Mouse (Mus musculus): Measurements from ENCODE around the gene Col15a1. TPM values are rescaled to one million over a fixed set of nuclear protein-coding genes. Genes with fewer than 3 reads are reported as not detected.

Col15a1 gene
- polyA plus RNA-seq, 1 experiment from 2014 or later: 21.8 TPM

DNA sequence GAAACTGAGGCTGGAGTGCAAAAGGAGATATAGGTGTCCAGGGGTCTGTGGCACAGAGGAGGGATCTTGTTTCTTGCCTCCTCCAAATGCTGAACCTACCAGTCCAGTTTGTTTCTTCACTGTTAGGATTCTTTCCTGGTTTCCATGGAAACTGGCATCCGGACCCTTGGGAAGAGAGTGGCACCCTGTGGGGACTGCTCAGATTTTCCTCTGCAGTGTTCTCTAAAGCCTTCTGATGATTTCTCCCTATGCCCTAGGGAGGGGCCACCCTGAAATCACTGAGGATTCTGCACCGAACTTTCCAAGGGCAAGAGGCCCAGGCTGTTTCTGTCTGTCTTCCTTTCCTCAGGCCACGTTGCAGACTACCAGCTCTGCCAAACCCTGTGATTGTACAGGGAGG is 27.4 kb downstream of the Col15a1 start:
- Histone ChIP-seq H3K27me3 (ENCODE audit: control insufficient read depth, insufficient read depth, low read length) (no peaks in the 10 kb centered on the region), H3K27ac (ENCODE audit: low read depth, low read length) (no peak overlapping the region), H3K4me3 (ENCODE audit: low read length) (no peak overlapping the region), H3K9me3 (ENCODE audit: control insufficient read depth, low read length) (no peaks in the 10 kb centered on the region), H3K4me1 (ENCODE audit: control insufficient read depth, insufficient read depth, low read length) (no peaks in the 10 kb centered on the region; the same call in none of the 2 replicates), H3K9ac (ENCODE audit: low read depth, low read length) (no peak overlapping the region), H3K36me3 (ENCODE audit: control insufficient read depth, insufficient read depth, low read length) (no peaks in the 10 kb centered on the region), H3K4me2 (replicated peaks; ENCODE audit: low read depth, low read length) (no peak overlapping the region)
- 62% methylated on average over 3 of the region's 3 CpGs for WGBS
- no peak for ATAC-seq (ENCODE audit: low FRiP score, low TSS enrichment)

DNA sequence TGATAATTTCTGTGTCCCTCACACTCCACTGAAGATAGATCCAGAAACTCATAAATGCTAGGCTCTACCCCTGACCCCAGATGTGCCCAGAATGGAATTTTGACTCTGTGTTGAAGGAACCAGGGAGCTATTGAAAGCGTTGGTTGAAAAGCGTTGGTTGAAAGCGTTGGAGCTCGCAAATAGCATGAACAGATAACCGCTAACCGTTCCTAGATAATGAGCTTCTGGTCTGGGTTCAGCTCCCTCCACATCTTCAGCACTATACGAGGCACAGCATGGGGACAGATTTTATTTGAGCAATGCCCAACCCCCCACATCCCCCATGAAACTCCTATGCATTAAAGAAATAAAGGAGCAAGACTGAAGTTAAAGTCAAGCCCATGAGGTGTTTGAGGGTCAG is 28.1 kb downstream of the Col15a1 start:
- Histone ChIP-seq H3K36me3 (ENCODE audit: control insufficient read depth, insufficient read depth, low read length) (no peaks in the 10 kb centered on the region), H3K4me2 (replicated peaks; ENCODE audit: low read depth, low read length) (no peak overlapping the region), H3K27ac (ENCODE audit: low read depth, low read length) (no peak overlapping the region), H3K4me1 (ENCODE audit: control insufficient read depth, insufficient read depth, low read length) (no peaks in the 10 kb centered on the region; the same call in 1 of the 2 replicates), H3K27me3 (ENCODE audit: control insufficient read depth, insufficient read depth, low read length) (no peaks in the 10 kb centered on the region), H3K4me3 (ENCODE audit: low read length) (no peak overlapping the region), H3K9ac (ENCODE audit: low read depth, low read length) (no peak overlapping the region), H3K9me3 (ENCODE audit: control insufficient read depth, low read length) (no peaks in the 10 kb centered on the region)
- 84% methylated on average over 7 of the region's 7 CpGs for whole genome bisulfite sequencing
- no peak for ATAC-seq (ENCODE audit: low FRiP score, low TSS enrichment)

DNA sequence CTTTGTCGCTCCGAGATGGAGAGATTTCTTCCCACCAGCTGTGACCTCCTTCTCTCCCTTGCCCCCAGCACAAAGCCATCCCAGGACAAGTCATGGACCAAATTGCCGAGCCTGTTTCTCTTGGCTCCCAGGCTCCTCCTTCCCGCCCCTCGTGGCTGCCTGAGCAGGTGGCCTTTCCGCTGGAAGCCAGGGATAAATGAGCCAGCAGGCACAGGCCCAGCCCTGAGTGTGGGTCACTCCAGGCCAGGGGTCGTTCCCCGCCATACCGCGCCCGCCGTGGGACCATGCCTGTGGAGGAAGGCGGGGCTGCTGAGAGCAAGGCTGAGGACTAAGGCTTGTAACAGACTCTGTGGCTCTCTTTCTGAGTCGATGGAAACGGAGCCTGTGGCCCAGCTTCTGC is 29.3 kb downstream of the Col15a1 start:
- H3K27me3 ChIP-seq (ENCODE audit: control insufficient read depth, insufficient read depth, low read length): no peaks in the 10 kb centered on the region
- no peak overlapping the region for H3K4me2 ChIP-seq (replicated peaks; ENCODE audit: low read depth, low read length)
- H3K4me1 ChIP-seq (ENCODE audit: control insufficient read depth, insufficient read depth, low read length): no peaks in the 10 kb centered on the region; the same call in 1 of the 2 replicates
- H3K36me3 ChIP-seq (ENCODE audit: control insufficient read depth, insufficient read depth, low read length): no peaks in the 10 kb centered on the region
- WGBS: 32% methylated on average over 15 of the region's 15 CpGs
- no peak overlapping the region for H3K9ac ChIP-seq (ENCODE audit: low read depth, low read length)
- no peak overlapping the region for H3K27ac ChIP-seq (ENCODE audit: low read depth, low read length)
- no peaks in the 10 kb centered on the region for H3K9me3 ChIP-seq (ENCODE audit: control insufficient read depth, low read length)
- H3K4me3 ChIP-seq (ENCODE audit: low read length): no peak overlapping the region
- no peak for ATAC-seq (ENCODE audit: low FRiP score, low TSS enrichment)

DNA sequence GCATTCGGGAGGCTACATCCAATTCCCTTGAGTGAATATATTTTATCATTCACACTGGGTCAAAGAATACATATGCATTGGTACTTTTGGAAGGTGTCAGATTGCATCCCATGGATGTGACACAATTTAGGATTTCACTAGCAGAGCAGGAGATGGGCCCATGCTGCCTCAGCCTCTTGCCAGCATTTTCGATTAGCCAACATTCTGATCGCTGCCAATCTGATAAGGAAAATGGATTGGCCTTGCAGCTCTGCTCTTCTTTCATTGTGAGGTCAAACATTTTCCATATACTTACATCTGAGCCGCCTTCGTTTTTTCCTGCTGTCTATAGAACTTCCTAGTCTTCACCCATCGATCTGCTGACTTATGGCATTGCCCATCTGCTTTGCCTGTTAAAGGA is 31.2 kb downstream of the Col15a1 start:
- WGBS: 84% methylated on average over 6 of the region's 6 CpGs
- ATAC-seq (ENCODE audit: low FRiP score, low TSS enrichment): no peak
- Histone ChIP-seq H3K27ac (ENCODE audit: low read depth, low read length) (no peak overlapping the region), H3K27me3 (ENCODE audit: control insufficient read depth, insufficient read depth, low read length) (no peaks in the 10 kb centered on the region), H3K9me3 (ENCODE audit: control insufficient read depth, low read length) (no peaks in the 10 kb centered on the region), H3K36me3 (ENCODE audit: control insufficient read depth, insufficient read depth, low read length) (no peaks in the 10 kb centered on the region), H3K4me3 (ENCODE audit: low read length) (no peak overlapping the region), H3K4me1 (ENCODE audit: control insufficient read depth, insufficient read depth, low read length) (no peaks in the 10 kb centered on the region; the same call in 1 of the 2 replicates), H3K4me2 (replicated peaks; ENCODE audit: low read depth, low read length) (no peak overlapping the region), H3K9ac (ENCODE audit: low read depth, low read length) (no peak overlapping the region)

DNA sequence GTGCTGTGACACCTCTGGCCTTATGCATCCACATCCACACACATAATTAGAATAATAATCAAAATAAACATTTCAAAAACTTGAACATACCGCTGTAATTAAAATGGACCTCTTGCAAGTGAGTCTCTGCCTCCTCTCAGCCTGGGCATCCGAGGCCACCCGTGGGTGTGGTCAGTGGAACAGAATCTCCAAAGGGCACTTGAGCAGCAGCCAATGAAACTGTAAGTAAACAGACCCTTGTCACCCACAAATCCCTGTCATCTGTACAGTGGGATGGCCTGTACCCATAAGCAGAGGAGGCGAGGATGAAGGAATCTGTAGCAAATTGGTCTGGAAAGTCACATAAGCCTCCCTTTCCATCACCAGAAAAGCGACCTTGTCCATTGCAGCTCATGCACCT is 32.9 kb downstream of the Col15a1 start:
- Histone ChIP-seq H3K27ac (ENCODE audit: low read depth, low read length) (no peak overlapping the region), H3K27me3 (ENCODE audit: control insufficient read depth, insufficient read depth, low read length) (no peaks in the 10 kb centered on the region), H3K9ac (ENCODE audit: low read depth, low read length) (no peak overlapping the region), H3K4me2 (replicated peaks; ENCODE audit: low read depth, low read length) (no peak overlapping the region), H3K4me1 (ENCODE audit: control insufficient read depth, insufficient read depth, low read length) (no peaks in the 10 kb centered on the region; the same call in 1 of the 2 replicates), H3K36me3 (ENCODE audit: control insufficient read depth, insufficient read depth, low read length) (no peaks in the 10 kb centered on the region), H3K4me3 (ENCODE audit: low read length) (no peak overlapping the region), H3K9me3 (ENCODE audit: control insufficient read depth, low read length) (no peaks in the 10 kb centered on the region)
- no peak for ATAC-seq (ENCODE audit: low FRiP score, low TSS enrichment)
- 77% methylated on average over 5 of the region's 5 CpGs for WGBS

DNA sequence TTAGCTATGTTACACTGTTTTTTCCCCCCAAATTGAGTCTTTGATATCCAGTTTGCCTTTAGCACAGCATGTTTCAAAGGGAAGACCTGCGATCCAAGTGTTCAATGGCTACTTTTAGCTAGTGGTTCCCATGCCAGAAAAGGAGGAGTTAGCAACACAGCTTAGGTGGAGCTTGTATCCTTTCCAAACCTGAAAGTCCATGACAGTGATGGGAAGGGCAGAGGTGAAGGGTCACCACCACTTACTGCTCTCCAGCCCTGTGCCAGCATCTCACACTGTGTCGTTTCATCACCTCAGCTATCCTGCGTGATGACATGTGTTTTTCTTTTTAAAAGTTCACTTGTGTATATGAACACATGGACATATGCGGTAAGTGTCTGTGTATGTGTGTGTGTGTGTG is 34.2 kb downstream of the Col15a1 start:
- no peaks in the 10 kb centered on the region for H3K27me3 ChIP-seq (ENCODE audit: control insufficient read depth, insufficient read depth, low read length)
- no peak overlapping the region for H3K27ac ChIP-seq (ENCODE audit: low read depth, low read length)
- H3K9me3 ChIP-seq (ENCODE audit: control insufficient read depth, low read length): no peaks in the 10 kb centered on the region
- H3K9ac ChIP-seq (ENCODE audit: low read depth, low read length): no peak overlapping the region
- WGBS: 81% methylated on average over 4 of the region's 4 CpGs
- no peaks in the 10 kb centered on the region; the same call in 1 of the 2 replicates for H3K4me1 ChIP-seq (ENCODE audit: control insufficient read depth, insufficient read depth, low read length)
- no peaks in the 10 kb centered on the region for H3K36me3 ChIP-seq (ENCODE audit: control insufficient read depth, insufficient read depth, low read length)
- no peak for ATAC-seq (ENCODE audit: low FRiP score, low TSS enrichment)
- no peak overlapping the region for H3K4me3 ChIP-seq (ENCODE audit: low read length)
- no peak overlapping the region for H3K4me2 ChIP-seq (replicated peaks; ENCODE audit: low read depth, low read length)

DNA sequence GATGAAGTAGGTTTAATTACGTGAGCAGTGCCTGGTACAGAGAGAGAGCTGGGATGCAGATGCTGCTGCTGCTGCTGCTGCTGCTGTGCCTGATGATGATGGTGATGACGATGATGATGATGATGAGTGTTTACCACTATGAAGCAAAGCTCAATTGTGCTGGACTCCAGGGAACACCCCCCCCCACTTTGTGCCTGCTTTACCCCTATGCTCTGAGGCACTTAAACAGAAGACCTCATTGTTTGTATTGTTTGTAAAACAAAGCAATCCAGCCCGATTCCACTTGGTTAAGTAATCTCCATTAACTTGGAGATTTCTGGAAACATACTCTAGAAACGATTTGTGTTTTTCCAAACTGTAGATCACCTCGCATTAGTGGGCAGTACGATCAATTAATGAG is 36.7 kb downstream of the Col15a1 start:
- Histone ChIP-seq H3K9me3 (ENCODE audit: control insufficient read depth, low read length) (no peaks in the 10 kb centered on the region), H3K4me3 (ENCODE audit: low read length) (no peak overlapping the region), H3K9ac (ENCODE audit: low read depth, low read length) (no peak overlapping the region), H3K27me3 (ENCODE audit: control insufficient read depth, insufficient read depth, low read length) (no peaks in the 10 kb centered on the region), H3K36me3 (ENCODE audit: control insufficient read depth, insufficient read depth, low read length) (no peaks in the 10 kb centered on the region), H3K27ac (ENCODE audit: low read depth, low read length) (no peak overlapping the region), H3K4me1 (ENCODE audit: control insufficient read depth, insufficient read depth, low read length) (no peaks in the 10 kb centered on the region), H3K4me2 (replicated peaks; ENCODE audit: low read depth, low read length) (no peak overlapping the region)
- ATAC-seq (ENCODE audit: low FRiP score, low TSS enrichment): no peak
- 84% methylated on average over 6 of the region's 6 CpGs for WGBS

DNA sequence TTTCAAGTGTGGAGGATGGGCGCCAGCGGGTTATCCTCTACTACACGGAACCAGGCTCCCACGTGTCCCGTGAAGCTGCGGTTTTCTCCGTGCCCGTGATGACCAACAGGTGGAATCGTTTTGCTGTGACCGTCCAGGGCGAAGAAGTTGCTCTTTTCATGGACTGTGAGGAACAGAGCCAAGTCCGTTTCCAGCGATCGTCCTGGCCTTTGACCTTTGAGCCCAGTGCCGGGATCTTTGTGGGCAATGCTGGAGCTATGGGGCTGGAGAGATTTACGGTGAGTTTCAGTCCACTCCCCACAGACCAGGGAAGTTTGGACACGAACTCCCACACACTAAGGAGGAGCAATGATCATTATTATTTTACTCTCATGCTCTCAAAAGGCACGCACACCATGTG is 37.7 kb downstream of the Col15a1 start:
- H3K36me3 ChIP-seq (ENCODE audit: control insufficient read depth, insufficient read depth, low read length): no peaks in the 10 kb centered on the region
- no peak overlapping the region for H3K27ac ChIP-seq (ENCODE audit: low read depth, low read length)
- H3K9me3 ChIP-seq (ENCODE audit: control insufficient read depth, low read length): no peaks in the 10 kb centered on the region
- 65% methylated on average over 18 of the region's 18 CpGs for WGBS
- no peak overlapping the region for H3K4me2 ChIP-seq (replicated peaks; ENCODE audit: low read depth, low read length)
- H3K4me3 ChIP-seq (ENCODE audit: low read length): no peak overlapping the region
- H3K4me1 ChIP-seq (ENCODE audit: control insufficient read depth, insufficient read depth, low read length): no peaks in the 10 kb centered on the region
- H3K27me3 ChIP-seq (ENCODE audit: control insufficient read depth, insufficient read depth, low read length): no peaks in the 10 kb centered on the region
- H3K9ac ChIP-seq (ENCODE audit: low read depth, low read length): no peak overlapping the region
- no peak for ATAC-seq (ENCODE audit: low FRiP score, low TSS enrichment)

DNA sequence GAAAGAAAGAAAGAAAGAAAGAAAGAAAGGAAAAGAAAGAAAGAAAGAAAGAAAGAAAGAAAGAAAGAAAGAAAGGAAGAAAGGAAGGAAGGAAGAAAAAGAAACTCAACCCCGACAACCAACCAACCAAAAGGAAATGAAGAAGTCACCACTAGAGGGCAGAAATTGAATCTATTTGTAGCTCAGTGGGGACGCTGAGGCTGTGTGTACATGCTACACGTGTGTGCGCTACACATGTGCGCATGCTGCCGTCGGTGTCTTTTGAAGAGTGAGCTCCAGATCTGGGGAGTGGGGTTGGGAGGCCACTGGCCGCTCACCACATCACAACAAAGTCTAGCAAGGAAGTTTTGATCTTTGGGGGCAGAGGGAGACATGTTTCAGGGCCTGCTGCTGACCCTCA is 38.9 kb downstream of the Col15a1 start:
- Histone ChIP-seq H3K4me1 (ENCODE audit: control insufficient read depth, insufficient read depth, low read length) (no peaks in the 10 kb centered on the region), H3K4me3 (ENCODE audit: low read length) (no peak overlapping the region), H3K27me3 (ENCODE audit: control insufficient read depth, insufficient read depth, low read length) (no peaks in the 10 kb centered on the region), H3K9me3 (ENCODE audit: control insufficient read depth, low read length) (no peaks in the 10 kb centered on the region), H3K36me3 (ENCODE audit: control insufficient read depth, insufficient read depth, low read length) (no peaks in the 10 kb centered on the region), H3K9ac (ENCODE audit: low read depth, low read length) (no peak overlapping the region), H3K4me2 (replicated peaks; ENCODE audit: low read depth, low read length) (no peak overlapping the region), H3K27ac (ENCODE audit: low read depth, low read length) (no peak overlapping the region)
- no peak for ATAC-seq (ENCODE audit: low FRiP score, low TSS enrichment)
- 68% methylated on average over 8 of the region's 8 CpGs for WGBS

DNA sequence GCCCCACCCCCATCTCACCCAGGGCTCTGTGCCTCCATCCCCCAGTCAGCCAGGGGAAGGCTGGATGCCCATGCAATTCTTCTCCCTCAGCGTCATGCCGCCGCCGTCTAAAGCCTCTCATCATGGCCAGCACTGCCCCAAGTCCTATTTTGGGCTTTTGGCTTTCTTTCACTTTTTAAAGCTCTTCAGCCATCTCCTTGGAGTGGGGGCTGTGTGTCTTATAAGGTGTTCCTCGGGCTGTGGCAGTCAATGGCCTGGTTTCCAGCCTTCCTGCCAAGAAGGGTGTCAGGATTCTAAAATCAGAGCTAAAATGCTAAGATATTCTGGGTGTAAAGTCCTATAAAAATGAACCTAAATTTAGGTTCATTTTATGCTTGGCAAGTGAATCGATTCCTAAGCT is 39.6 kb downstream of the Col15a1 start:
- H3K27ac ChIP-seq (ENCODE audit: low read depth, low read length): no peak overlapping the region
- WGBS: 74% methylated on average over 6 of the region's 6 CpGs
- ATAC-seq (ENCODE audit: low FRiP score, low TSS enrichment): no peak

More for the DNA sequence above, 39.6 kb downstream of the Col15a1 start:
- H3K4me1 ChIP-seq (ENCODE audit: control insufficient read depth, insufficient read depth, low read length): no peaks in the 10 kb centered on the region
- H3K9me3 ChIP-seq (ENCODE audit: control insufficient read depth, low read length): 0 out of 2 replicates have a peak, but pooled peaks cover 2% of the 10 kb centered on the region
- no peak overlapping the region for H3K4me2 ChIP-seq (replicated peaks; ENCODE audit: low read depth, low read length)
- H3K9ac ChIP-seq (ENCODE audit: low read depth, low read length): no peak overlapping the region
- no peak overlapping the region for H3K4me3 ChIP-seq (ENCODE audit: low read length)
- no peaks in the 10 kb centered on the region for H3K27me3 ChIP-seq (ENCODE audit: control insufficient read depth, insufficient read depth, low read length)
- no peaks in the 10 kb centered on the region for H3K36me3 ChIP-seq (ENCODE audit: control insufficient read depth, insufficient read depth, low read length)
